Mouse (Mus musculus): ENCODE data around the gene D630003M21Rik. TPM values are rescaled to one million over a fixed set of nuclear protein-coding genes. Genes with fewer than 3 reads are reported as not detected.

D630003M21Rik gene
- total RNA-seq, 2 experiments from 2014 or later = 4.1 to 4.4 TPM

- no peak overlapping the region for H3K4me3 ChIP-seq
- no peak for TF ChIP-seq CTCF (conservative IDR thresholded peaks at IDR 0.05)
- no peak for DNase-seq (ENCODE audit: low spot score in 2 of 2)
- H3K27ac ChIP-seq = no peak overlapping the region
Measured at GRCm38 (mm10) chr2:158248318-158248717, 19.3 kb upstream of the D630003M21Rik start.

GRCm38 (mm10) chr2:158247852-158248251 is 18.8 kb upstream of the D630003M21Rik start:
- no peak overlapping the region for H3K4me3 ChIP-seq
- DNase-seq (ENCODE audit: low spot score in 2 of 2) = no peak
- H3K27ac ChIP-seq = no peak overlapping the region
- TF ChIP-seq CTCF (conservative IDR thresholded peaks at IDR 0.05) = no peak

- DNase-seq (ENCODE audit: low spot score in 2 of 2) = no peak
- H3K4me3 ChIP-seq = no peak overlapping the region
- no peak overlapping the region for H3K27ac ChIP-seq
- no peak for TF ChIP-seq CTCF (conservative IDR thresholded peaks at IDR 0.05)
Measured at GRCm38 (mm10) chr2:158245072-158245817, 16.2 kb upstream of the D630003M21Rik start.

GRCm38 (mm10) chr2:158243129-158243870 is 14.3 kb upstream of the D630003M21Rik start:
- no peak for TF ChIP-seq CTCF (conservative IDR thresholded peaks at IDR 0.05)
- H3K4me3 ChIP-seq = no peak overlapping the region
- peak overlapping the region; percentile 47; the same call in 1 of the 2 replicates for H3K27ac ChIP-seq
- DNase-seq (ENCODE audit: low spot score in 2 of 2) = peak in 1 of 2 experiments; percentile 42

GRCm38 (mm10) chr2:158242170-158242896 is 13.3 kb upstream of the D630003M21Rik start:
- peak; percentile 34 to 53 for DNase-seq (ENCODE audit: low spot score in 2 of 2)
- Histone ChIP-seq H3K4me3 (no peak overlapping the region; the same call in 1 of the 2 replicates), H3K27ac (0 out of 2 replicates have a peak overlapping the region, but pooled peaks have one; percentile 43)
- no peak for TF ChIP-seq CTCF (conservative IDR thresholded peaks at IDR 0.05)

- DNase-seq (ENCODE audit: low spot score in 2 of 2) = no peak
- Histone ChIP-seq H3K27ac (no peak overlapping the region), H3K4me3 (no peak overlapping the region)
- TF ChIP-seq CTCF (conservative IDR thresholded peaks at IDR 0.05) = no peak
Measured at GRCm38 (mm10) chr2:158241126-158241738, 12.2 kb upstream of the D630003M21Rik start.

GRCm38 (mm10) chr2:158238101-158238500 is 9.1 kb upstream of the D630003M21Rik start:
- DNase-seq (ENCODE audit: low spot score in 2 of 2) = no peak
- TF ChIP-seq CTCF (conservative IDR thresholded peaks at IDR 0.05) = no peak
- Histone ChIP-seq H3K4me3 (no peak overlapping the region), H3K27ac (no peak overlapping the region)

- no peak overlapping the region for H3K4me3 ChIP-seq
- no peak for DNase-seq (ENCODE audit: low spot score in 2 of 2)
- no peak for TF ChIP-seq CTCF (conservative IDR thresholded peaks at IDR 0.05)
- no peak overlapping the region for H3K27ac ChIP-seq
Measured at GRCm38 (mm10) chr2:158236698-158237097, 7.7 kb upstream of the D630003M21Rik start.

GRCm38 (mm10) chr2:158233106-158233505 is 4.1 kb upstream of the D630003M21Rik start:
- no peak for TF ChIP-seq CTCF (conservative IDR thresholded peaks at IDR 0.05)
- Histone ChIP-seq H3K4me3 (no peak overlapping the region), H3K27ac (no peak overlapping the region)
- no peak for DNase-seq (ENCODE audit: low spot score in 2 of 2)

GRCm38 (mm10) chr2:158232414-158232813 is 3.4 kb upstream of the D630003M21Rik start:
- H3K27ac ChIP-seq = no peak overlapping the region
- H3K4me3 ChIP-seq = no peak overlapping the region
- TF ChIP-seq CTCF (conservative IDR thresholded peaks at IDR 0.05) = no peak
- DNase-seq (ENCODE audit: low spot score in 2 of 2) = no peak

GRCm38 (mm10) chr2:158231071-158231470 is 2.0 kb upstream of the D630003M21Rik start:
- no peak for TF ChIP-seq CTCF (conservative IDR thresholded peaks at IDR 0.05)
- H3K4me3 ChIP-seq = no peak overlapping the region
- DNase-seq (ENCODE audit: low spot score in 2 of 2) = no peak
- H3K27ac ChIP-seq = no peak overlapping the region

GRCm38 (mm10) chr2:158230617-158231016 is 1.6 kb upstream of the D630003M21Rik start:
- no peak overlapping the region for H3K4me3 ChIP-seq
- no peak for TF ChIP-seq CTCF (conservative IDR thresholded peaks at IDR 0.05)

More at GRCm38 (mm10) chr2:158230617-158231016, 1.6 kb upstream of the D630003M21Rik start:
- no peak for DNase-seq (ENCODE audit: low spot score in 2 of 2)
- H3K27ac ChIP-seq = no peak overlapping the region

All from layer of hippocampus, adult 2 months (tissue).